Mouse (Mus musculus): ENCODE measurements around the gene Proser1.
A peak's percentile ranks its signal among the peaks of the same experiment; 100 is the strongest.

Gene Proser1

DNA sequence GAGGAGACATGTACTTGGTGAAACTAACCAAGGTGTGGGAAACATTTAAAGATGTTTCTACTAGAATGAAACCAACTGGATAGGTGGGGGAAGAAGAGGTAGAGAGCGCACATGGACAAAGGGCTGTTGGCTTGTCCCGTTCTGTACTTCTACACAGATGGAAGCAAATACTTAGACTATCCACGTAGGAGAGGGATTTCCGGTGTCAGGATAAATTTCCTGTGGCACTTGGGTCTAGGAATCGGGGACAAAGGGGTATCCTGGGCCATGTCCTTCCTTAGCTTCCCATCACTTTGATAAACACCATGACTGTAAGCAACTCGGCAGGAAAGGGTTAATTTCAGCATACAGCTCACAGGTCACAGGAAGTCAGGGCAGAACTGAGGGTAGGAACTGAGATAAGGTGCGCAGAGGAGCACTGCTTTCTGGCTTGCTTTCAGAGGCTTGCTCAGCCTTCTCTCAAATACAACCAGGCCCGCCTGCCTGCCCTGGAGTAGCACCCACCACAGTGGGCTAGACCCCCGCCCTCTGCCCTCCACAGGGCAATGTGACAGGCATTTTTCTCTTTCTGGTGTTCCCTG is 23.6 kb downstream of the Proser1 start:
- Histone ChIP-seq H3K9me3 (ENCODE audit: low read length) (no peaks in the 10 kb centered on the region), H3K27me3 (ENCODE audit: insufficient read depth, low read length) (peaks cover 6% of the 10 kb centered on the region; the same call in 1 of the 2 replicates), H3K36me3 (ENCODE audit: insufficient read depth, low read length) (0 out of 2 replicates have a peak, but pooled peaks cover 6% of the 10 kb centered on the region), H3K4me1 (replicated peaks; ENCODE audit: low read depth, low read length) (peaks cover 38% of the 10 kb centered on the region), H3K4me3 (replicated peaks; ENCODE audit: low read length) (no peak overlapping the region)
- TF ChIP-seq POU5F1 (IDR thresholded peaks at IDR 0.05; ENCODE audit: borderline replicate concordance, low read length) (no peak), NANOG (IDR thresholded peaks at IDR 0.05; ENCODE audit: borderline replicate concordance, low read length) (no peak), CTCF (conservative IDR thresholded peaks at IDR 0.05; ENCODE audit: low read length) (no peak)

DNA sequence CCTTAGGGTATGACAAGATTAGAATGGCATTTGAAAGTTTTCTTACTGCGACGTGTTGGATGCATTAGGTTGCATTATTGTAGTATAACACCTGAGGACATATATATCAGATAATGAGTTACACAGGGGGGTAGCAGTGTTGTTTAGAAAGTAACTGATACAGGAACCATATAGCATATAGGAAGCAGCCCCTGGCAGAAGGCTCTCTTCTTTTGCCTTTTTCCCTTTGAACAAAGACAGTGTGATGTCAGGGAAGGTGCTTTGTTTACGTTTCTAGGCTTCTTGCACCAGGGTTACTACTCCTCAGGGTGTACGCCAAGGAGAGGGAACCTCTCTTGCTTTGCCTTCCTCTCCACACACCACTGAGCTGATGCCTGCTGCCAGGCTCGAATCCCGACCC is 24.9 kb downstream of the Proser1 start, which contains the start of gene Stoml3:
Gene Stoml3 (plus strand): TSS at position 301 of the 400 bp plus-strand sequence.
- Histone ChIP-seq H3K9me3 (ENCODE audit: low read length) (no peaks in the 10 kb centered on the region), H3K4me3 (replicated peaks; ENCODE audit: low read length) (no peak within 1 kb of the TSS), H3K36me3 (ENCODE audit: insufficient read depth, low read length) (no peaks in the 10 kb centered on the region), H3K4me1 (replicated peaks; ENCODE audit: low read depth, low read length) (peaks cover 30% of the 10 kb centered on the region), H3K27me3 (ENCODE audit: insufficient read depth, low read length) (peaks cover 6% of the 10 kb centered on the region; the same call in 1 of the 2 replicates)
- TF ChIP-seq NANOG (IDR thresholded peaks at IDR 0.05; ENCODE audit: borderline replicate concordance, low read length) (no peak), CTCF (conservative IDR thresholded peaks at IDR 0.05; ENCODE audit: low read length) (no peak), POU5F1 (IDR thresholded peaks at IDR 0.05; ENCODE audit: borderline replicate concordance, low read length) (no peak)

DNA sequence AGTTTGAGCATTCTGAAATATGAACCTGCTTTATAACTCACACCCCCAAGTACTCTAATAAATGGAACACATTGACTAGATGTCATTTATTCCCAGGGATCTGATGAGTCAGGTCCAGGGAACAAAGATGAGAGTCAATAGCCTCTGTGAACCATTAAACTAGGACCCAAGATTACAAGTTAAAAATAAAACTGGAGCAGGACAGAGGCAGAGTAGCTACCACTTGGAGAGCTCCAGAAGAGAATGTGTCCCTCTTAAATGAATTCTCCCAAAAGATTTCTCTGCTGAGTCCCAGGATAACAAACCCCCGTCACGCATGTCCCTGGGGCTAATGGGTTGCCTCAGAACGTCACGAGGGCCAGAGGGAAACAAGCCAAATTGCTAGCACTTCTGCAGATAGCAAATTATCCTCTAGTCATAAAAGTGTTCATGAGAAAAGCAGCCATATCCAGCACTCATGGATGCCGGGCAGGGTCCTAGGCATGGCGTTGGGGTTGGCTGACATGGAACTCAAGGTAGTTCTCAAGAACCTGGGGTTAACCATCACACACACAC is 35.0 kb downstream of the Proser1 start:
- no peaks in the 10 kb centered on the region for H3K4me1 ChIP-seq (replicated peaks; ENCODE audit: low read depth, low read length)

DNA sequence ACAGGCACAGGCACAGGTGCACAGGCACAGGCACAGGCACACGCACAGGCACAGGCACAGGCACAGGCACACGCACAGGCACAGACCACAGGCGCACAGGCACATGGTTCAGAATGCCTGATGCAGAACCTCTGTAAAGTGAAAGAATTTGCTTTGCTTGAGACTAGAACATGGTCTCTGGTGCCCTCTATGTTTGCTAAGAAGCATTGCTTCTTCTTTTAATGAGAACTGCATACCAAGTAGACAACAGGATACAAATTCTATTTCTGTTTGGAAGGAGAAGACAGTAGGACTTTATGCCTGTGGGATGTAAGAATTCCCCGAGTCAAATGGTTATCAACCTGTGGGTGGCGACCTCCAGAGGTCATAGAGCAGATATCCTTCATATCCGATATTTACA is 39.0 kb downstream of the Proser1 start:
- H3K9me3 ChIP-seq (ENCODE audit: low read length), result no peaks in the 10 kb centered on the region
- no peak overlapping the region for H3K4me3 ChIP-seq (replicated peaks; ENCODE audit: low read length)
- no peaks in the 10 kb centered on the region for H3K4me1 ChIP-seq (replicated peaks; ENCODE audit: low read depth, low read length)
- H3K36me3 ChIP-seq (ENCODE audit: insufficient read depth, low read length), result no peaks in the 10 kb centered on the region
- no peak for TF ChIP-seq POU5F1 (IDR thresholded peaks at IDR 0.05; ENCODE audit: borderline replicate concordance, low read length)
- peak; percentile 45 for TF ChIP-seq CTCF (conservative IDR thresholded peaks at IDR 0.05; ENCODE audit: low read length)
- no peak for TF ChIP-seq NANOG (IDR thresholded peaks at IDR 0.05; ENCODE audit: borderline replicate concordance, low read length)
- no peaks in the 10 kb centered on the region; the same call in 1 of the 2 replicates for H3K27me3 ChIP-seq (ENCODE audit: insufficient read depth, low read length)

More for the DNA sequence above, 35.0 kb downstream of the Proser1 start:
- Histone ChIP-seq H3K4me3 (replicated peaks; ENCODE audit: low read length) (no peak overlapping the region), H3K9me3 (ENCODE audit: low read length) (no peaks in the 10 kb centered on the region), H3K36me3 (ENCODE audit: insufficient read depth, low read length) (no peaks in the 10 kb centered on the region), H3K27me3 (ENCODE audit: insufficient read depth, low read length) (no peaks in the 10 kb centered on the region)
- TF ChIP-seq POU5F1 (IDR thresholded peaks at IDR 0.05; ENCODE audit: borderline replicate concordance, low read length) (no peak), CTCF (conservative IDR thresholded peaks at IDR 0.05; ENCODE audit: low read length) (no peak), NANOG (IDR thresholded peaks at IDR 0.05; ENCODE audit: borderline replicate concordance, low read length) (no peak)

DNA sequence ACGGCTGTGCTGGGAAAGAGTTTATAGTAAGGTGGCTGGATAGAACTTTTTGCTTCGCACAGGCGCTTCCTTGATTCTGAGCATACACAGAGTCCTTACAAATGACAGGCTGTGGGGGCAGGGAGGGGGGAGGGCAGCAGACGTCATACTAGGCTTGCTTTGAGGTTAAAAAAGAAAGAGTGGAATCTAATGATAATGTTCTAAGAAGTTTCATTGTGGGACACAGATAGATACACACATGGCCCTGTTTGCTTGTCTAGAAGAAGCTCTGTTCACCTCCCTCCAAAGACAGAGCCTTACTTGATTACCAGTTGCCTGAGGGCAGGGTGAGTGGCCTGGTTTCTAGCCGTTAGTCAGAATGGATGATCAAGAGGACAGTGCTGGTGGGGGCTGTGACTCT is 49.6 kb downstream of the Proser1 start:
- H3K27me3 ChIP-seq (ENCODE audit: insufficient read depth, low read length), result no peaks in the 10 kb centered on the region
- H3K4me3 ChIP-seq (replicated peaks; ENCODE audit: low read length), result no peak overlapping the region
- no peaks in the 10 kb centered on the region for H3K36me3 ChIP-seq (ENCODE audit: insufficient read depth, low read length)
- no peaks in the 10 kb centered on the region for H3K9me3 ChIP-seq (ENCODE audit: low read length)
- 0 out of 2 replicates have a peak, but pooled peaks cover 4% of the 10 kb centered on the region for H3K4me1 ChIP-seq (replicated peaks; ENCODE audit: low read depth, low read length)
- TF ChIP-seq NANOG (IDR thresholded peaks at IDR 0.05; ENCODE audit: borderline replicate concordance, low read length), result no peak
- no peak for TF ChIP-seq POU5F1 (IDR thresholded peaks at IDR 0.05; ENCODE audit: borderline replicate concordance, low read length)
- no peak for TF ChIP-seq CTCF (conservative IDR thresholded peaks at IDR 0.05; ENCODE audit: low read length)

DNA sequence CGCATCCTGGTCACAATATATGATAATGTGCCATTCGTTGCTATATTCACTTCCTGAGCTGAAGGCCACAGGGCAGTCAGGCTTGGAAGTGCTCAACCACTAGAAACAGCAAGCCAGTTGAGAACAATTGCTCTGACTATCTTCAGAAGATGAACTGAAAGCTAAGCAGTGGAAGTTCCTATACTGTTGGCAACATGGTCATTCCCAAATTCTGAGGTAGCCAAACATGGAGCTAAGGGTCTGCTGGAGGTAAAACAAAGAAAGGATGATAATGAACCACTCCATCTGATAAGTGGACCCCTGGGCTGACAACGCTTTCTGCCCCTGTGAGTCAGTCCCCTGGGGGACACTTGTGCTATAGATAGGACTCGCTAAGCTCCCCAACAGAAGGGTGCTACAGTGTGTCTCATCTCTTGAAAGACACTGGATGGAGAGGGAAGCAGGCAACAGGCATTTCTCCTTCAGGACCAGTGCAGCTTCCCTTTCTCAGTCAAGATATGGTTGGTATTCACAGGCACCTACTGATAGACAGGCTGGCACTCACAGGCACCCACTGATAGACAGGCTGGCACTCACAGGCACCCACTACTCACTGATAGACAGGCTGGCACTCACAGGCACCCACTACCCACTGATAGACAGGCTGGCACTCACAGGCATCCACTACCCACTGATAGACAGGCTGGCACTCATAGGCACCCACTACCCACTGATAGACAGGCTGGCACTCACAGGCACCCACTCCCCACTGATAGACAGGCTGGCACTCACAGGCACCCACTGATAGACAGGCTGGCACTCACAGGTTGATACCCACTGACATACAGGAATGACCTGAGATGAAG is 51.0 kb downstream of the Proser1 start:
- peaks cover 3% of the 10 kb centered on the region for H3K36me3 ChIP-seq (ENCODE audit: insufficient read depth, low read length)
- H3K4me3 ChIP-seq (replicated peaks; ENCODE audit: low read length), result no peak overlapping the region
- no peaks in the 10 kb centered on the region for H3K27me3 ChIP-seq (ENCODE audit: insufficient read depth, low read length)
- TF ChIP-seq POU5F1 (IDR thresholded peaks at IDR 0.05; ENCODE audit: borderline replicate concordance, low read length), result no peak
- TF ChIP-seq NANOG (IDR thresholded peaks at IDR 0.05; ENCODE audit: borderline replicate concordance, low read length), result no peak
- TF ChIP-seq CTCF (conservative IDR thresholded peaks at IDR 0.05; ENCODE audit: low read length), result no peak
- no peaks in the 10 kb centered on the region for H3K9me3 ChIP-seq (ENCODE audit: low read length)
- H3K4me1 ChIP-seq (replicated peaks; ENCODE audit: low read depth, low read length), result 0 out of 2 replicates have a peak, but pooled peaks cover 4% of the 10 kb centered on the region

DNA sequence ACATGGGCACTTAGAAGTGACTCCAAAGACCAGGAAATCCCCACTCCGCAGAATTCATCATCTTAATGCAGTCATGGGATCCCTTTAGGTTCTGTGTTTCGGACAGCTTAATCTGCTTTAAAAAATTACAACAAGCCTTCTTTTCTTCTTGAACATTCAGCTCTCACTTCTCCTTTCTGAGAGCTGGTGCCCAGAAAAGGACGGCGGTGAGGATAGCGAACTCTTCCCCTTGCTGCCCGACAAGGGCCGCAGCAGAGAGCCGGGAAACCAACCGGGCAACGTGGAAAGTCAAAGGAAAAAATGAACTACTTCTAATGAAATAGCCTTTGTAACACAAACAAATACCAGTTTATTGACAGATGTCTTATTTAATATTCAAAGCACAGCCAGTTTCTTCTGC is 59.3 kb downstream of the Proser1 start:
- no peaks in the 10 kb centered on the region; the same call in 1 of the 2 replicates for H3K4me1 ChIP-seq (replicated peaks; ENCODE audit: low read depth, low read length)
- TF ChIP-seq CTCF (conservative IDR thresholded peaks at IDR 0.05; ENCODE audit: low read length) (no peak), POU5F1 (IDR thresholded peaks at IDR 0.05; ENCODE audit: borderline replicate concordance, low read length) (no peak), NANOG (IDR thresholded peaks at IDR 0.05; ENCODE audit: borderline replicate concordance, low read length) (no peak)

DNA sequence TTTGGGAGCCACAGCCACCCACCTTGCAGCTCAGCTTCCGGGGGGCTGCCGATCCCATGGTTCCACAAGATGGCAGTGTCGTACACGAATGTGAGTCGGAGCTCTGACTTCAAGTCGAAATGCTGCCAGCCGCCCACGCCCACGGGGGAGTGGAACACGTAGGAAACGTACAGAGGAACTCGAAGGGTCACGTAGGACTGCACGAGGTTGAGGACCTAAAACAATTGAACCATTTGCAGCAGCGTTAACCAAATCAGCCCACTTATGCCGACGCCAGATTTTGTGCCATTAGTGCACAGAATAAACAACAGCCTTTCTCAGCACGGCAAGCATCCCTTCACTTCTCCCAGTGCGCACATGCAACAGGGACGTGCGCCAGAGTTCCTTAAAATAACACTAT is 62.3 kb downstream of the Proser1 start:
- H3K27me3 ChIP-seq (ENCODE audit: insufficient read depth, low read length), result no peaks in the 10 kb centered on the region
- no peaks in the 10 kb centered on the region for H3K9me3 ChIP-seq (ENCODE audit: low read length)
- H3K4me3 ChIP-seq (replicated peaks; ENCODE audit: low read length), result peak overlapping the region; percentile 66
- TF ChIP-seq NANOG (IDR thresholded peaks at IDR 0.05; ENCODE audit: borderline replicate concordance, low read length), result no peak
- TF ChIP-seq CTCF (conservative IDR thresholded peaks at IDR 0.05; ENCODE audit: low read length), result peak; percentile 48
- H3K4me1 ChIP-seq (replicated peaks; ENCODE audit: low read depth, low read length), result no peaks in the 10 kb centered on the region; the same call in 1 of the 2 replicates
- H3K36me3 ChIP-seq (ENCODE audit: insufficient read depth, low read length), result peaks cover 6% of the 10 kb centered on the region; the same call in 1 of the 2 replicates

More for the DNA sequence above, 59.3 kb downstream of the Proser1 start:
- Histone ChIP-seq H3K27me3 (ENCODE audit: insufficient read depth, low read length) (no peaks in the 10 kb centered on the region), H3K4me3 (replicated peaks; ENCODE audit: low read length) (no peak overlapping the region), H3K9me3 (ENCODE audit: low read length) (no peaks in the 10 kb centered on the region), H3K36me3 (ENCODE audit: insufficient read depth, low read length) (peaks cover 14% of the 10 kb centered on the region)

Measured in E14TG2a.4 (cell line).